Mouse (Mus musculus): ENCODE data around the gene Olfr5. TPM values are rescaled to one million over a fixed set of nuclear protein-coding genes. Genes with fewer than 3 reads are reported as not detected.
"Not testable (repeated sequence)": the region's sequence is repeated elsewhere in the genome, so short reads cannot be mapped to it uniquely, and the experiment has no call there.

Olfr5 gene
- polyA plus RNA-seq, 1 experiment, result not detected

GRCm38 (mm10) chr7:6499655-6500054, 12.9 kb upstream of the Olfr5 start, which contains the start of gene Olfr1347:
Gene Olfr1347, minus strand, starts transcription at chr7:6499755.
- Histone ChIP-seq H3K9ac (ENCODE audit: low read depth, poor library complexity, severe bottlenecking) (no peak within 1 kb of the TSS), H3K36me3 (ENCODE audit: control insufficient read depth, insufficient read depth, low read length, poor library complexity, severe bottlenecking) (no peaks in the 10 kb centered on the region), H3K4me1 (ENCODE audit: control insufficient read depth, insufficient read depth, low read length) (no peaks in the 10 kb centered on the region), H3K9me3 (replicated peaks; ENCODE audit: control insufficient read depth, insufficient read depth, low read length, poor library complexity, severe bottlenecking) (no peaks in the 10 kb centered on the region; the same call in 1 of the 2 replicates), H3K27ac (ENCODE audit: insufficient read depth, low read length) (no peak within 1 kb of the TSS), H3K27me3 (ENCODE audit: control insufficient read depth, insufficient read depth, low read length, poor library complexity, severe bottlenecking) (no peaks in the 10 kb centered on the region), H3K4me3 (ENCODE audit: low read depth, low read length) (no peak within 1 kb of the TSS)
- no peak for TF ChIP-seq POLR2A (IDR thresholded peaks at IDR 0.05; ENCODE audit: insufficient read depth, low read length)
- TF ChIP-seq CTCF (IDR thresholded peaks at IDR 0.05; ENCODE audit: low read depth, low read length), result no peak
- no peak for TF ChIP-seq EP300 (IDR thresholded peaks at IDR 0.05; ENCODE audit: insufficient read depth, low read depth, low read length)

DNA sequence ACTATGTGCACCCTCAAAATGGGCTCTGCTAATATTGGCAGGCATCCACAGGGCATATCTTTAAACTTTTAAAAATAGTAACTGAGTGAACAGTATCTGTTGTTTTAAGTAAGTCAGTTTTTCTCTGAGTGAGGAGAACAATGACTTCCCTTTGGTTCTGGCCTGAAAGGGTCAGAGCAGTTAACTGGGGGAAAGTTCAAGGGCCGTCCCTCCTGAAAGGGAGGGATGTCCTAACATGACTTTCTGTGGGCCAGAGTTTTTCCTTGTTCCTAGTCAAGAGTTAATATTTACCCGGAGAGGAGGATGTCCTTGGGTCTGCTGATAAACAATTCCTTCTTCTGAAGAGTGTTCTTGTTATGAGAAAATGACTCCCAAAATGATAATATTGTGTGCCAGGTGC, 9.1 kb downstream of the Olfr5 start:
- H3K9ac ChIP-seq (ENCODE audit: low read depth, poor library complexity, severe bottlenecking); H3K27me3 ChIP-seq (ENCODE audit: control insufficient read depth, insufficient read depth, low read length, poor library complexity, severe bottlenecking); H3K4me3 ChIP-seq (ENCODE audit: low read depth, low read length); H3K9me3 ChIP-seq (replicated peaks; ENCODE audit: control insufficient read depth, insufficient read depth, low read length, poor library complexity, severe bottlenecking); H3K27ac ChIP-seq (ENCODE audit: insufficient read depth, low read length); H3K4me1 ChIP-seq (ENCODE audit: control insufficient read depth, insufficient read depth, low read length); H3K36me3 ChIP-seq (ENCODE audit: control insufficient read depth, insufficient read depth, low read length, poor library complexity, severe bottlenecking): not testable (repeated sequence)

GRCm38 (mm10) chr7:6466951-6467350, 19.8 kb downstream of the Olfr5 start, which contains the start of gene Olfr1346:
Gene Olfr1346, plus strand, starts transcription at chr7:6467101.
- Histone ChIP-seq H3K27ac (ENCODE audit: insufficient read depth, low read length) (no peak within 1 kb of the TSS), H3K36me3 (ENCODE audit: control insufficient read depth, insufficient read depth, low read length, poor library complexity, severe bottlenecking) (no peaks in the 10 kb centered on the region), H3K27me3 (ENCODE audit: control insufficient read depth, insufficient read depth, low read length, poor library complexity, severe bottlenecking) (no peaks in the 10 kb centered on the region), H3K4me3 (ENCODE audit: low read depth, low read length) (no peak within 1 kb of the TSS), H3K4me1 (ENCODE audit: control insufficient read depth, insufficient read depth, low read length) (no peaks in the 10 kb centered on the region), H3K9me3 (replicated peaks; ENCODE audit: control insufficient read depth, insufficient read depth, low read length, poor library complexity, severe bottlenecking) (no peaks in the 10 kb centered on the region), H3K9ac (ENCODE audit: low read depth, poor library complexity, severe bottlenecking) (no peak within 1 kb of the TSS)
- TF ChIP-seq POLR2A (IDR thresholded peaks at IDR 0.05; ENCODE audit: insufficient read depth, low read length) (no peak), EP300 (IDR thresholded peaks at IDR 0.05; ENCODE audit: insufficient read depth, low read depth, low read length) (no peak), CTCF (IDR thresholded peaks at IDR 0.05; ENCODE audit: low read depth, low read length) (no peak)

DNA sequence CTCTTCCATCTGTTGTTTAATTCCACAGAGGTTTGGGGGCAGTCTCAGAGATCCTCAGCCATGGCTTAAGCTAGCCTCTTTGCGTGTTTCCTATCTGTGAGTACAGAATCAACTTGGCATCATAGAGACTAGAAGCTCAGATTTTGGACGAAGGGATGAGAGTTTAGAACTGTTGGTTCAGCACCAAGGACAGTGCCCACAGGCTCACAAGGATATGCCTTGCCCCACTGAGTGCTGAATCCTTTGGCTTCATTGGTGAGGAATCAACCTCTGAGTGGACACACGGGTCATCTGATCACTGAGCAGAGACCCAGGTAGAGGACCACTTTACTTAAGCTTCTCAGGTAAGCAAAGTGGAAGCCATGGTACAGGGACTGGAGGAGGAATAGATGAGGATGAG, 30.3 kb downstream of the Olfr5 start:
- TF ChIP-seq CTCF (IDR thresholded peaks at IDR 0.05; ENCODE audit: low read depth, low read length), result no peak
- no peak for TF ChIP-seq POLR2A (IDR thresholded peaks at IDR 0.05; ENCODE audit: insufficient read depth, low read length)
- TF ChIP-seq EP300 (IDR thresholded peaks at IDR 0.05; ENCODE audit: insufficient read depth, low read depth, low read length), result no peak
- Histone ChIP-seq H3K27me3 (ENCODE audit: control insufficient read depth, insufficient read depth, low read length, poor library complexity, severe bottlenecking) (no peaks in the 10 kb centered on the region), H3K4me3 (ENCODE audit: low read depth, low read length) (no peak overlapping the region), H3K9me3 (replicated peaks; ENCODE audit: control insufficient read depth, insufficient read depth, low read length, poor library complexity, severe bottlenecking) (no peaks in the 10 kb centered on the region), H3K36me3 (ENCODE audit: control insufficient read depth, insufficient read depth, low read length, poor library complexity, severe bottlenecking) (no peaks in the 10 kb centered on the region), H3K4me1 (ENCODE audit: control insufficient read depth, insufficient read depth, low read length) (no peaks in the 10 kb centered on the region), H3K27ac (ENCODE audit: insufficient read depth, low read length) (no peak overlapping the region), H3K9ac (ENCODE audit: low read depth, poor library complexity, severe bottlenecking) (no peak overlapping the region)

- TF ChIP-seq POLR2A (IDR thresholded peaks at IDR 0.05; ENCODE audit: insufficient read depth, low read length) (no peak), EP300 (IDR thresholded peaks at IDR 0.05; ENCODE audit: insufficient read depth, low read depth, low read length) (no peak), CTCF (IDR thresholded peaks at IDR 0.05; ENCODE audit: low read depth, low read length) (no peak)
- no peaks in the 10 kb centered on the region for H3K36me3 ChIP-seq (ENCODE audit: control insufficient read depth, insufficient read depth, low read length, poor library complexity, severe bottlenecking)
- no peaks in the 10 kb centered on the region for H3K4me1 ChIP-seq (ENCODE audit: control insufficient read depth, insufficient read depth, low read length)
- no peak within 1 kb of the TSS for H3K4me3 ChIP-seq (ENCODE audit: low read depth, low read length)
- H3K9me3 ChIP-seq (replicated peaks; ENCODE audit: control insufficient read depth, insufficient read depth, low read length, poor library complexity, severe bottlenecking), result no peaks in the 10 kb centered on the region
- H3K27ac ChIP-seq (ENCODE audit: insufficient read depth, low read length), result no peak within 1 kb of the TSS
- H3K9ac ChIP-seq (ENCODE audit: low read depth, poor library complexity, severe bottlenecking), result no peak within 1 kb of the TSS
- no peaks in the 10 kb centered on the region for H3K27me3 ChIP-seq (ENCODE audit: control insufficient read depth, insufficient read depth, low read length, poor library complexity, severe bottlenecking)
These were observed 30.9 kb downstream of the Olfr5 start, which contains the start of gene Olfr1336 for GRCm38 (mm10) chr7:6455868-6456267. Gene Olfr1336, plus strand, starts transcription at chr7:6456168.

DNA sequence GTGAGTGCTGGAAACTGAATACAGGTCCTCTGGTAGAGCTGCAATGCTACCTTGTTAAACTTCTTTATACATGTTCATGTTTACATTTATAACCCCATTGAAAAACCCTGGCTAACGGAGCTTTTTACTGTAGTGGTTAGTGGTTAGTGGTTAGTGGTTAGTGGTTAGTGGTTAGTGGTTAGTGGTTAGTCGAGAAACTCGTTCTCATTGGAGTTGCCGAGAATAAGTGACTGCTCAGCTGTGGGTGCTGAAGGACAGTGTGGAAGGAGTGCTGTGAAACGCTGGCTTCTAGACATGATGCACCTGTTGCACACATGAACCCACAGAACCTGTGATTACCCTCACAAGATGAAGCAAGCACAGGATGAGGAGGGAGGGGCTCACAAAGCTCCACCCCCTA, 39.0 kb downstream of the Olfr5 start:
- Histone ChIP-seq H3K9me3 (replicated peaks; ENCODE audit: control insufficient read depth, insufficient read depth, low read length, poor library complexity, severe bottlenecking) (no peaks in the 10 kb centered on the region), H3K27ac (ENCODE audit: insufficient read depth, low read length) (no peak overlapping the region), H3K4me1 (ENCODE audit: control insufficient read depth, insufficient read depth, low read length) (no peaks in the 10 kb centered on the region), H3K36me3 (ENCODE audit: control insufficient read depth, insufficient read depth, low read length, poor library complexity, severe bottlenecking) (no peaks in the 10 kb centered on the region), H3K4me3 (ENCODE audit: low read depth, low read length) (no peak overlapping the region), H3K9ac (ENCODE audit: low read depth, poor library complexity, severe bottlenecking) (no peak overlapping the region), H3K27me3 (ENCODE audit: control insufficient read depth, insufficient read depth, low read length, poor library complexity, severe bottlenecking) (no peaks in the 10 kb centered on the region)
- TF ChIP-seq CTCF (IDR thresholded peaks at IDR 0.05; ENCODE audit: low read depth, low read length), result no peak
- TF ChIP-seq POLR2A (IDR thresholded peaks at IDR 0.05; ENCODE audit: insufficient read depth, low read length), result no peak
- TF ChIP-seq EP300 (IDR thresholded peaks at IDR 0.05; ENCODE audit: insufficient read depth, low read depth, low read length), result no peak
